Mouse (Mus musculus): Measurements from ENCODE around the gene Dscam.

- no peak for TF ChIP-seq CTCF (IDR thresholded peaks at IDR 0.05; ENCODE audit: extremely low read depth, insufficient read length, insufficient replicate concordance, low read depth, low read length)
- TF ChIP-seq POLR2A (IDR thresholded peaks at IDR 0.05; ENCODE audit: low read depth, low read length), result no peak
These were observed 200.1 kb downstream of the Dscam start for GRCm38 (mm10) chr16:96970412-96970811.
